ENCODE assay signal across 8 mouse cellular contexts in the genomic region with DNA sequence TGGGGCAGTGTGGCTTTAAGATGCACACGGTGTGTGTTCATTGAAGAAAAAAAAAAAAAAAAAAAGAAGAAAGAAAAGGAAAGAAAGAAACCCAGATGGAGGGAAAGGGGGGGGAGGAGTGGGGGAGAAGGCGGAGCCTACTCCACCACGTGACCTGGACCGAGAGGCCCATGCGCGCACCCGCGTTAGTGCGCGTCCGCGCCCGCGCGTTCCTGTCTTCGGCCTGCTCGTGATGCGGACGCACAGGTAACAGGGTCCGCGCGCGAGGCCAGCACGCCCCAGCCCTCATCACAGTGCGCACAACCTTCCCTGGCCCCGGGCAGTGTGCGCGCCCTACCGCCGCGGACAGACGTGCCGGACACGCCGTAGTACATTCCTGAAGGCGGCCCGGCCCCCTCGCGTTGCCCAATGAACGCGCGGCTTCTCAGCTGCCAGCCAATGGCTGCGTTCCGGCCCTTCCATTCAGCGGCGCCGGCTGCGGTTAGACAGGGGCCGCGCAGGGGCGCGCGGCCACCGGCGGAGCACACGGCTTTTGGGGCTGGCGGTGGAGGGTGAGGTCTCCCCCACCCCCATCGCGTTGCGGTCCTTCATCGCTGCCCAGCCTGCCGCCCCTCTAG. TPM values are rescaled to one million over a fixed set of nuclear protein-coding genes. Genes with fewer than 3 reads are reported as not detected.
A peak's percentile ranks its signal among the peaks of the same experiment; 100 is the strongest.
DNase-seq lines count a peak whose midpoint lies in the region; ATAC-seq and TF ChIP-seq lines count a peak whose summit lies in the region.

No protein-coding gene starts in this region.

- H3K9ac ChIP-seq in heart, embryonic 11.5 days (ENCODE audit: low read depth, low read length) = peak overlapping the region; percentile 75
- H3K9ac ChIP-seq in kidney, embryonic 15.5 days = peak overlapping the region; percentile 55
- H3K9ac ChIP-seq in limb, embryonic 15.5 days = peak overlapping the region; percentile 51; the same call in 1 of the 2 replicates
- peak overlapping the region; percentile 25; the same call in 1 of the 2 replicates for H3K9ac ChIP-seq in midbrain, postnatal 0 days (replicated peaks; ENCODE audit: low read length, poor library complexity, severe bottlenecking)

- no peaks in the 10 kb centered on the region for H3K9me3 ChIP-seq in heart, embryonic 11.5 days (replicated peaks; ENCODE audit: control insufficient read depth, low read length)
- no peaks in the 10 kb centered on the region for H3K9me3 ChIP-seq in kidney, embryonic 15.5 days (replicated peaks)
- no peaks in the 10 kb centered on the region for H3K9me3 ChIP-seq in limb, embryonic 15.5 days
- no peaks in the 10 kb centered on the region for H3K9me3 ChIP-seq in midbrain, postnatal 0 days (ENCODE audit: low read length)

- peaks cover 13% of the 10 kb centered on the region; the same call in 1 of the 2 replicates for H3K4me1 ChIP-seq in heart, embryonic 11.5 days (ENCODE audit: control insufficient read depth, insufficient read depth, low read length)
- H3K4me1 ChIP-seq in kidney, embryonic 15.5 days = peaks cover 39% of the 10 kb centered on the region
- H3K4me1 ChIP-seq in limb, embryonic 15.5 days = peaks cover 25% of the 10 kb centered on the region
- H3K4me1 ChIP-seq in midbrain, postnatal 0 days (ENCODE audit: insufficient read depth, low read length) = peaks cover 3% of the 10 kb centered on the region; the same call in 1 of the 2 replicates

- H3K27ac ChIP-seq in heart, embryonic 11.5 days (ENCODE audit: low read depth, low read length) = peak overlapping the region; percentile 83
- peak overlapping the region; percentile 99 for H3K27ac ChIP-seq in kidney, embryonic 15.5 days
- H3K27ac ChIP-seq in limb, embryonic 15.5 days = peak overlapping the region; percentile 99
- peak overlapping the region; percentile 44 for H3K27ac ChIP-seq in midbrain, postnatal 0 days (ENCODE audit: low read depth, low read length)

- H3K27me3 ChIP-seq in heart, embryonic 11.5 days (ENCODE audit: control insufficient read depth, insufficient read depth, low read length) = peaks cover 22% of the 10 kb centered on the region
- H3K27me3 ChIP-seq in kidney, embryonic 15.5 days = peaks cover 32% of the 10 kb centered on the region
- H3K27me3 ChIP-seq in limb, embryonic 15.5 days = peaks cover 25% of the 10 kb centered on the region
- H3K27me3 ChIP-seq in midbrain, postnatal 0 days (ENCODE audit: insufficient read depth, low read length) = peaks cover 19% of the 10 kb centered on the region

- peak; percentile 88 for ATAC-seq in erythroblast, adult 5-6 weeks (replicated peaks; ENCODE audit: low FRiP score, poor library complexity, severe bottlenecking)
- ATAC-seq in heart, embryonic 11.5 days (replicated peaks; ENCODE audit: insufficient number of reproducible peaks, low FRiP score, low TSS enrichment) = peak; percentile 79
- peak; percentile 89 for ATAC-seq in kidney, embryonic 15.5 days (replicated peaks; ENCODE audit: low FRiP score)
- peak; percentile 87 for ATAC-seq in limb, embryonic 15.5 days (ENCODE audit: insufficient number of reproducible peaks, low FRiP score, low TSS enrichment, low read depth)
- peak; percentile 83 for ATAC-seq in midbrain, postnatal 0 days (ENCODE audit: low FRiP score)

- peak; percentile 85 to 87 for DNase-seq in B cell, adult 2 months
- DNase-seq in brain, adult 2 months (ENCODE audit: low read depth, low spot score) = peak; percentile 98
- peak; percentile 97 for DNase-seq in midbrain, postnatal 0 days (ENCODE audit: low spot score)
- peak; percentile 87 to 90 for DNase-seq in spleen, postnatal 10 days (ENCODE audit: low spot score in 2 of 2)

- H3K4me3 ChIP-seq in heart, embryonic 11.5 days (ENCODE audit: low read depth, low read length) = peak overlapping the region; percentile 95
- peak overlapping the region; percentile 96 for H3K4me3 ChIP-seq in kidney, embryonic 15.5 days (replicated peaks)
- peak overlapping the region; percentile 84 for H3K4me3 ChIP-seq in limb, embryonic 15.5 days
- peak overlapping the region; percentile 63 for H3K4me3 ChIP-seq in midbrain, postnatal 0 days (ENCODE audit: low read depth, low read length)

- under 1% methylated on average over 62 of the region's 62 CpGs for WGBS in heart, embryonic 11.5 days (ENCODE audit: insufficient replicate concordance)
- under 1% methylated on average over 62 of the region's 62 CpGs for WGBS in kidney, embryonic 15.5 days
- under 1% methylated on average over 62 of the region's 62 CpGs for WGBS in limb, embryonic 15.5 days
- under 1% methylated on average over 59 of the region's 62 CpGs for WGBS in midbrain, postnatal 0 days

- TF ChIP-seq CTCF in midbrain, postnatal 0 days (IDR thresholded peaks at IDR 0.05) = peak; percentile 24; the same call in 1 of the 2 replicates

- H3K36me3 ChIP-seq in heart, embryonic 11.5 days (ENCODE audit: control insufficient read depth, insufficient read depth, low read length) = no peaks in the 10 kb centered on the region
- H3K36me3 ChIP-seq in kidney, embryonic 15.5 days = no peaks in the 10 kb centered on the region
- no peaks in the 10 kb centered on the region for H3K36me3 ChIP-seq in limb, embryonic 15.5 days
- no peaks in the 10 kb centered on the region for H3K36me3 ChIP-seq in midbrain, postnatal 0 days (ENCODE audit: insufficient read depth, low read length)

- peak overlapping the region; percentile 99 for H3K4me2 ChIP-seq in heart, embryonic 11.5 days
- H3K4me2 ChIP-seq in kidney, embryonic 15.5 days = peak overlapping the region; percentile 90
- peak overlapping the region; percentile 94 for H3K4me2 ChIP-seq in limb, embryonic 15.5 days
- peak overlapping the region; percentile 88 for H3K4me2 ChIP-seq in midbrain, postnatal 0 days (ENCODE audit: low read depth, low read length, poor library complexity, severe bottlenecking)

RNA-seq across cellular contexts. Expression of a gene that starts 5.6 kb away (rescaled TPM):
- 2.5 and 4.8 TPM in 2 replicates for total RNA-seq in erythroblast, adult 5-6 weeks (2015; ENCODE audit: low replicate concordance)
- total RNA-seq in erythroblast, adult 5-6 weeks (2017; ENCODE audit: low replicate concordance) = 1.5 and 2.5 TPM in 2 replicates
- 7.4 and 11.8 TPM in 2 replicates for polyA plus RNA-seq in heart, embryonic 11.5 days (2014; fragmentation: Nextera tagmentation; extraction: Ambion mirVana)
- 15.8 and 17.3 TPM in 2 replicates for polyA plus RNA-seq in kidney, embryonic 15.5 days (2015; fragmentation: Nextera tagmentation; extraction: Ambion mirVana)
- 17.4 and 19.5 TPM in 2 replicates for polyA plus RNA-seq in limb, embryonic 15.5 days (2015; fragmentation: Nextera tagmentation; extraction: Ambion mirVana)
- 27.8 and 29.9 TPM in 2 replicates for total RNA-seq in midbrain, postnatal 0 days (2014; rRNA removed)
- polyA plus RNA-seq in midbrain, postnatal 0 days (2015; fragmentation: Nextera tagmentation; extraction: Ambion mirVana) = 6.8 and 7.9 TPM in 2 replicates

Comparison
In these comparisons a context has a peak if more than half of its experiments do, and no peak if none do; other contexts are left out.
1. Peak in every context shown above with its lines: DNase-seq, ATAC-seq, H3K4me3 ChIP-seq and H3K27ac ChIP-seq.
2. H3K27ac ChIP-seq: peak in every context shown above with its lines; median percentile 99 in kidney, embryonic 15.5 days; 99 in limb, embryonic 15.5 days; 83 in heart, embryonic 11.5 days; 44 in midbrain, postnatal 0 days.
3. H3K9ac ChIP-seq: peak in every context shown above with its lines; median percentile 75 in heart, embryonic 11.5 days; 55 in kidney, embryonic 15.5 days; 51 in limb, embryonic 15.5 days; 25 in midbrain, postnatal 0 days.